Comparison of ENCODE assay signal across 11 mouse cellular contexts in genomic region chr4:139432966-139433765, GRCm38 (mm10).
DNase-seq lines count a peak whose midpoint lies in the region; ATAC-seq lines count a peak whose summit lies in the region.
"Had no signal": no experiment of that assay in that cellular context is flagged by ENCODE, and none has a peak within 500 bp of the region (broad histone marks: within the 10 kb centered on the region; RNA-seq: fewer than 3 reads in every experiment).

No protein-coding gene starts in this region.

- intact Hi-C loops in heart, postnatal 25 days (cut with DNase I) = no loop called here

- 92% methylated on average over 15 of the region's 15 CpGs for WGBS in forebrain, embryonic 15.5 days

- H3K36me3 ChIP-seq in forebrain, embryonic 15.5 days = peaks cover 96% of the 10 kb centered on the region

- no peaks in the 10 kb centered on the region for H3K9me3 ChIP-seq in forebrain, embryonic 15.5 days
- H3K9me3 ChIP-seq: embryonic facial prominence, embryonic 13.5 days; midbrain, embryonic 15.5 days had no signal

- no peak overlapping the region for H3K27ac ChIP-seq in forebrain, embryonic 15.5 days (replicated peaks)
- H3K27ac ChIP-seq: embryonic facial prominence, embryonic 13.5 days; midbrain, embryonic 15.5 days had no signal

- no peaks in the 10 kb centered on the region for H3K4me1 ChIP-seq in forebrain, embryonic 15.5 days
- H3K4me1 ChIP-seq: embryonic facial prominence, embryonic 13.5 days; midbrain, embryonic 15.5 days had no signal

- no peak overlapping the region for H3K4me3 ChIP-seq in forebrain, embryonic 15.5 days
- H3K4me3 ChIP-seq: embryonic facial prominence, embryonic 13.5 days; midbrain, embryonic 15.5 days had no signal

- H3K4me2 ChIP-seq in forebrain, embryonic 15.5 days (replicated peaks) = no peak overlapping the region
- H3K4me2 ChIP-seq: embryonic facial prominence, embryonic 13.5 days; midbrain, embryonic 15.5 days had no signal

- no peak overlapping the region for H3K9ac ChIP-seq in forebrain, embryonic 15.5 days (replicated peaks)
- H3K9ac ChIP-seq: embryonic facial prominence, embryonic 13.5 days; midbrain, embryonic 15.5 days had no signal

- ATAC-seq in megakaryocyte progenitor cell, adult 5-6 weeks (replicated peaks; ENCODE audit: poor library complexity) = no peak
- ATAC-seq in forebrain, embryonic 15.5 days (replicated peaks) = no peak
- ATAC-seq: midbrain, embryonic 15.5 days had no signal

- peak; percentile 46 to 51 for DNase-seq in heart, adult 18-20 months
- no peak for DNase-seq in heart, postnatal 25 days (ENCODE audit: low spot score)
- peak; percentile 25 for DNase-seq in right cerebral cortex, postnatal 25 days
- no peak for DNase-seq in right cerebral cortex, postnatal 36 days (ENCODE audit: low spot score in 2 of 2)
- DNase-seq in layer of hippocampus, postnatal 14 days (ENCODE audit: low spot score in 2 of 2) = peak; percentile 15 to 16
- DNase-seq in telencephalon, adult 2 months (ENCODE audit: low read depth, low spot score) = peak; percentile 42

- no peaks in the 10 kb centered on the region for H3K27me3 ChIP-seq in forebrain, embryonic 15.5 days
- H3K27me3 ChIP-seq: CH12.LX; embryonic facial prominence, embryonic 13.5 days; midbrain, embryonic 15.5 days had no signal

Comparison
In these comparisons a context has a peak if more than half of its experiments do, and no peak if none do; other contexts are left out.
1. DNase-seq: peak in heart, adult 18-20 months (2 of 2), right cerebral cortex, postnatal 25 days (single experiment), layer of hippocampus, postnatal 14 days (2 of 2) and telencephalon, adult 2 months (single experiment); none in heart, postnatal 25 days (single experiment) and right cerebral cortex, postnatal 36 days (0 of 2).